Mouse (Mus musculus) neutrophil, adult 59 days (primary cell): ENCODE data around the gene Rbms1. TPM values are rescaled to one million over a fixed set of nuclear protein-coding genes. Genes with fewer than 3 reads are reported as not detected.

Source experiments
- total RNA-seq, 2 experiments: library from RNA; stranded (reverse); gene quantifications; 1 replicate in 1 of 2; 2 replicates in 1 of 2; pipeline ENCODE4 v1.2.4; 2023

The Rbms1 gene
- total RNA-seq, result 100 to 1,000 TPM; 144 to 166 TPM

GRCm38 (mm10) chr2:60962671-60963421, at the start of gene Rbms1:
TSS of gene Rbms1 (minus strand) at chr2:60963192.

GRCm38 (mm10) chr2:60722514-60722913, 240.5 kb downstream of the Rbms1 start, which contains the start of gene Itgb6:
TSS of gene Itgb6 (minus strand) at chr2:60722643.

Other genes with a start within 250 kb of the Rbms1 start
- gene Itgb6, start 240.5 kb downstream of the Rbms1 start, total RNA-seq, result not detected